Mouse (Mus musculus): ENCODE measurements around the gene Ngly1. TPM values are rescaled to one million over a fixed set of nuclear protein-coding genes. Genes with fewer than 3 reads are reported as not detected.
"Not testable (repeated sequence)": the region's sequence is repeated elsewhere in the genome, so short reads cannot be mapped to it uniquely, and the experiment has no call there.

Ngly1 gene
- total and polyA plus RNA-seq, 3 experiments: 17.0 to 37.5 (median 21.7) TPM

- dilution Hi-C loops (cut with MboI; ENCODE audit: extremely low pct_ligation_motif_present, extremely low pct_unique_long_range_greater_than_20kb, low sequenced_read_pairs) (no loop called here), in situ Hi-C loops (cut with MboI; ENCODE audit: low pct_ligation_motif_present, low pct_unique_long_range_greater_than_20kb, low sequenced_read_pairs) (no loop called here)
- no peak overlapping the region for H3K9ac ChIP-seq (ENCODE audit: insufficient read depth, low read depth)
- TF ChIP-seq MAX (IDR thresholded peaks at IDR 0.05; ENCODE audit: low read length) (no peak), TBP (conservative IDR thresholded peaks at IDR 0.05; ENCODE audit: low read depth, low read length) (no peak), ELF1 (IDR thresholded peaks at IDR 0.05; ENCODE audit: low read depth, low read length) (no peak), SIN3A (IDR thresholded peaks at IDR 0.05; ENCODE audit: low read length) (no peak), PAX5 (IDR thresholded peaks at IDR 0.05; ENCODE audit: low read length) (no peak), MAFK (IDR thresholded peaks at IDR 0.05; ENCODE audit: insufficient replicate concordance, low read length) (no peak), CTCF (conservative IDR thresholded peaks at IDR 0.05 in 1 of 2, IDR thresholded peaks at IDR 0.05 in 1 of 2; ENCODE audit: low read depth in 2 of 2, low read length in 2 of 2) (no peak)
- no peaks in the 10 kb centered on the region for H3K79me2 ChIP-seq (replicated peaks; ENCODE audit: control insufficient read depth, extremely low read depth, insufficient read depth, poor library complexity, severe bottlenecking)
- DNase-seq (ENCODE audit: extremely low read depth): no peak
- no peak overlapping the region for H3K27ac ChIP-seq (ENCODE audit: insufficient read depth, low read depth)
- H3K4me3 ChIP-seq (replicated peaks in 1 of 3; ENCODE audit: low read depth in 2 of 3, low read length in 2 of 3, poor library complexity in 1 of 3): no peak overlapping the region
- no peaks in the 10 kb centered on the region for H3K27me3 ChIP-seq (replicated peaks)
- H3K9me3 ChIP-seq (replicated peaks; ENCODE audit: low read length): no peaks in the 10 kb centered on the region
- H3K4me1 ChIP-seq (ENCODE audit: control insufficient read depth in 1 of 2, insufficient read depth in 2 of 2): peaks cover 2 to 27% of the 10 kb centered on the region in 2 experiments; a peak in 2 of 4 replicates
- peaks cover 0 to 11% of the 10 kb centered on the region in 2 experiments for H3K36me3 ChIP-seq (replicated peaks in 1 of 2; ENCODE audit: control insufficient read depth in 1 of 2, insufficient read depth in 1 of 2, low read length in 1 of 2)
- H3K4me2 ChIP-seq (ENCODE audit: insufficient read depth, low read depth, poor library complexity, severe bottlenecking): no peak overlapping the region
Observed at GRCm38 (mm10) chr14:16312599-16312998, 63.5 kb downstream of the Ngly1 start.

- H3K4me1 ChIP-seq (ENCODE audit: control insufficient read depth in 1 of 2, insufficient read depth in 2 of 2): peaks cover 2 to 29% of the 10 kb centered on the region in 2 experiments; a peak in 2 of 4 replicates
Observed at GRCm38 (mm10) chr14:16313073-16313472, 64.0 kb downstream of the Ngly1 start.

GRCm38 (mm10) chr14:16313936-16314521 is 64.9 kb downstream of the Ngly1 start:
- Histone ChIP-seq H3K79me2 (replicated peaks; ENCODE audit: control insufficient read depth, extremely low read depth, insufficient read depth, poor library complexity, severe bottlenecking) (no peaks in the 10 kb centered on the region), H3K4me2 (ENCODE audit: insufficient read depth, low read depth, poor library complexity, severe bottlenecking) (no peak overlapping the region), H3K27ac (ENCODE audit: insufficient read depth, low read depth) (no peak overlapping the region), H3K27me3 (replicated peaks) (no peaks in the 10 kb centered on the region), H3K36me3 (replicated peaks in 1 of 2; ENCODE audit: control insufficient read depth in 1 of 2, insufficient read depth in 1 of 2, low read length in 1 of 2) (peaks cover 0 to 10% of the 10 kb centered on the region in 2 experiments), H3K9me3 (replicated peaks; ENCODE audit: low read length) (no peaks in the 10 kb centered on the region), H3K9ac (ENCODE audit: insufficient read depth, low read depth) (no peak overlapping the region), H3K4me3 (replicated peaks in 1 of 3; ENCODE audit: low read depth in 2 of 3, low read length in 2 of 3, poor library complexity in 1 of 3) (no peak overlapping the region), H3K4me1 (ENCODE audit: control insufficient read depth in 1 of 2, insufficient read depth in 2 of 2) (peaks cover 2 to 39% of the 10 kb centered on the region in 2 experiments; a peak in 2 of 4 replicates)
- TF ChIP-seq MAX (IDR thresholded peaks at IDR 0.05; ENCODE audit: low read length): no peak
- TF ChIP-seq E2F4 (IDR thresholded peaks at IDR 0.05; ENCODE audit: insufficient replicate concordance, low read depth, low read length): no peak
- no peak for TF ChIP-seq MAFK (IDR thresholded peaks at IDR 0.05; ENCODE audit: insufficient replicate concordance, low read length)
- no peak for TF ChIP-seq CTCF (conservative IDR thresholded peaks at IDR 0.05 in 1 of 2, IDR thresholded peaks at IDR 0.05 in 1 of 2; ENCODE audit: low read depth in 2 of 2, low read length in 2 of 2)
- TF ChIP-seq SIN3A (IDR thresholded peaks at IDR 0.05; ENCODE audit: low read length): no peak
- TF ChIP-seq ELF1 (IDR thresholded peaks at IDR 0.05; ENCODE audit: low read depth, low read length): no peak
- TF ChIP-seq MYC (IDR thresholded peaks at IDR 0.05; ENCODE audit: low read depth, low read length): no peak
- no peak for TF ChIP-seq UBTF (IDR thresholded peaks at IDR 0.05; ENCODE audit: low read depth, low read length)
- no peak for DNase-seq (ENCODE audit: extremely low read depth)
- in situ Hi-C loops (cut with MboI; ENCODE audit: low pct_ligation_motif_present, low pct_unique_long_range_greater_than_20kb, low sequenced_read_pairs): no loop called here
- dilution Hi-C loops (cut with MboI; ENCODE audit: extremely low pct_ligation_motif_present, extremely low pct_unique_long_range_greater_than_20kb, low sequenced_read_pairs): no loop called here

More at GRCm38 (mm10) chr14:16313073-16313472, 64.0 kb downstream of the Ngly1 start:
- dilution Hi-C loops (cut with MboI; ENCODE audit: extremely low pct_ligation_motif_present, extremely low pct_unique_long_range_greater_than_20kb, low sequenced_read_pairs); H3K36me3 ChIP-seq (replicated peaks in 1 of 2; ENCODE audit: control insufficient read depth in 1 of 2, insufficient read depth in 1 of 2, low read length in 1 of 2); H3K79me2 ChIP-seq (replicated peaks; ENCODE audit: control insufficient read depth, extremely low read depth, insufficient read depth, poor library complexity, severe bottlenecking); H3K27ac ChIP-seq (ENCODE audit: insufficient read depth, low read depth); H3K4me3 ChIP-seq (replicated peaks in 1 of 3; ENCODE audit: low read depth in 2 of 3, low read length in 2 of 3, poor library complexity in 1 of 3); H3K9me3 ChIP-seq (replicated peaks; ENCODE audit: low read length); in situ Hi-C loops (cut with MboI; ENCODE audit: low pct_ligation_motif_present, low pct_unique_long_range_greater_than_20kb, low sequenced_read_pairs); H3K4me2 ChIP-seq (ENCODE audit: insufficient read depth, low read depth, poor library complexity, severe bottlenecking); H3K9ac ChIP-seq (ENCODE audit: insufficient read depth, low read depth); DNase-seq (ENCODE audit: extremely low read depth); H3K27me3 ChIP-seq (replicated peaks): not testable (repeated sequence)
